ENCODE assay signal across 8 mouse cellular contexts in the genomic region with DNA sequence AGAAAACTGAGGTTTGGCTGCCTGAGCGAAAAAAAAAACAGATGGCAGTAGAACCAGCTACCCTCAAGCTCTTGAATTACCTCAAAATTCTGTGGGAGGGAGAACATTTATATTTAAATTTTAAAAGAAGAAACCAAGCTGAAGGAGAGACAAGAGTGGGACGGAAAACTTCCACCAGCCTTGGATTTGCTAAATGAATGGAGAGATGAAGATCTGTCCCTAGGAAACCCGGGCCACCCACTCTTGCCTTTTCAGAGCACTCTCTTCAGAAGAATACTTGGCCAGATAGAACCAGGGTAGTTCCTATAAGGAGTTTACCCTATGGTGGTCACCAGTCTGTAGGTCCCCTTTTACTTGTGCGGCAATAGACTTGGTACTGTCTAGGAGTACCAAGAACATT. TPM values are rescaled to one million over a fixed set of nuclear protein-coding genes. Genes with fewer than 3 reads are reported as not detected.
A peak's percentile ranks its signal among the peaks of the same experiment; 100 is the strongest.
DNase-seq lines count a peak whose midpoint lies in the region; ATAC-seq and TF ChIP-seq lines count a peak whose summit lies in the region.

No protein-coding gene starts in this region.

- H3K36me3 ChIP-seq in neural tube, embryonic 11.5 days (ENCODE audit: control insufficient read depth, insufficient read depth, low read length), result no peaks in the 10 kb centered on the region
- no peaks in the 10 kb centered on the region for H3K36me3 ChIP-seq in intestine, embryonic 14.5 days (ENCODE audit: control insufficient read depth, insufficient read depth, low read length)
- H3K36me3 ChIP-seq in midbrain, embryonic 16.5 days (ENCODE audit: control insufficient read depth, insufficient read depth, low read length), result no peaks in the 10 kb centered on the region

- no peak for ATAC-seq in neural tube, embryonic 11.5 days (ENCODE audit: insufficient read depth, low FRiP score, low TSS enrichment)
- no peak for ATAC-seq in intestine, embryonic 14.5 days (replicated peaks; ENCODE audit: low FRiP score, low TSS enrichment, low read depth)
- no peak for ATAC-seq in midbrain, embryonic 16.5 days
- no peak for ATAC-seq in megakaryocyte-erythroid progenitor cell, adult 5-6 weeks (replicated peaks; ENCODE audit: low FRiP score, low TSS enrichment, poor library complexity, severe bottlenecking)

- no peaks in the 10 kb centered on the region for H3K27me3 ChIP-seq in cerebellum, adult 2 months (ENCODE audit: control insufficient read depth, insufficient read depth, low read length)
- no peaks in the 10 kb centered on the region for H3K27me3 ChIP-seq in neural tube, embryonic 11.5 days (ENCODE audit: control insufficient read depth, insufficient read depth, low read length)
- peaks cover 15% of the 10 kb centered on the region; the same call in 1 of the 2 replicates for H3K27me3 ChIP-seq in intestine, embryonic 14.5 days (replicated peaks; ENCODE audit: control insufficient read depth, insufficient read depth, low read length)
- peaks cover 5% of the 10 kb centered on the region; the same call in 1 of the 2 replicates for H3K27me3 ChIP-seq in midbrain, embryonic 16.5 days (ENCODE audit: control insufficient read depth, insufficient read depth, low read depth, low read length)

- 61% methylated on average over 4 of the region's 4 CpGs for WGBS in cerebellum, adult 2 months
- 67% methylated on average over 4 of the region's 4 CpGs for WGBS in neural tube, embryonic 11.5 days
- WGBS in intestine, embryonic 14.5 days, result 62% methylated on average over 4 of the region's 4 CpGs
- 59% methylated on average over 4 of the region's 4 CpGs for WGBS in midbrain, embryonic 16.5 days

- peak overlapping the region; percentile 63 for H3K9ac ChIP-seq in neural tube, embryonic 11.5 days (ENCODE audit: low read length)
- H3K9ac ChIP-seq in intestine, embryonic 14.5 days (ENCODE audit: low read length), result peak overlapping the region; percentile 48
- peak overlapping the region; percentile 65 for H3K9ac ChIP-seq in midbrain, embryonic 16.5 days (ENCODE audit: low read depth, low read length)

- H3K4me3 ChIP-seq in cerebellum, adult 2 months (replicated peaks; ENCODE audit: insufficient read depth, low read depth, low read length), result peak overlapping the region; percentile 62
- H3K4me3 ChIP-seq in neural tube, embryonic 11.5 days (ENCODE audit: low read depth, low read length), result peak overlapping the region; percentile 82
- H3K4me3 ChIP-seq in intestine, embryonic 14.5 days (ENCODE audit: low read depth, low read length), result peak overlapping the region; percentile 90
- H3K4me3 ChIP-seq in midbrain, embryonic 16.5 days (ENCODE audit: low read depth, low read length), result peak overlapping the region; percentile 85

- no peaks in the 10 kb centered on the region for H3K9me3 ChIP-seq in neural tube, embryonic 11.5 days (ENCODE audit: control insufficient read depth, low read length)
- H3K9me3 ChIP-seq in intestine, embryonic 14.5 days (ENCODE audit: control insufficient read depth, low read length), result no peaks in the 10 kb centered on the region
- H3K9me3 ChIP-seq in midbrain, embryonic 16.5 days (replicated peaks; ENCODE audit: control insufficient read depth, low read length, poor library complexity, severe bottlenecking), result no peaks in the 10 kb centered on the region

- no peak for TF ChIP-seq CTCF in cerebellum, adult 2 months (IDR thresholded peaks at IDR 0.05; ENCODE audit: borderline replicate concordance, insufficient read depth, low read depth, low read length)

- H3K27ac ChIP-seq in cerebellum, adult 2 months (ENCODE audit: insufficient read depth, low read length), result peak overlapping the region; percentile 81
- H3K27ac ChIP-seq in neural tube, embryonic 11.5 days (ENCODE audit: low read depth, low read length), result no peak overlapping the region
- peak overlapping the region; percentile 43; the same call in 1 of the 2 replicates for H3K27ac ChIP-seq in intestine, embryonic 14.5 days (ENCODE audit: low read depth)
- H3K27ac ChIP-seq in midbrain, embryonic 16.5 days (ENCODE audit: low read length), result peak overlapping the region; percentile 76

- no peak for TF ChIP-seq POLR2A in cerebellum, adult 2 months (IDR thresholded peaks at IDR 0.05; ENCODE audit: borderline replicate concordance, insufficient read depth, low read length)

- DNase-seq in cerebellum, adult 2 months, result no peak
- DNase-seq in cerebellum, adult 9-10 months, result no peak
- no peak for DNase-seq in neural tube, embryonic 11.5 days (ENCODE audit: low spot score)
- no peak for DNase-seq in neural tube, embryonic 10.5 days (ENCODE audit: extremely low spot score, low spot score)
- no peak for DNase-seq in intestine, embryonic 14.5 days (ENCODE audit: low spot score)
- no peak for DNase-seq in kidney, adult 8-10 months

- peaks cover 17% of the 10 kb centered on the region; the same call in 1 of the 2 replicates for H3K4me1 ChIP-seq in cerebellum, adult 2 months (ENCODE audit: control insufficient read depth, insufficient read depth, low read length)
- peaks cover 11% of the 10 kb centered on the region for H3K4me1 ChIP-seq in neural tube, embryonic 11.5 days (ENCODE audit: control insufficient read depth, insufficient read depth, low read length)
- peaks cover 15% of the 10 kb centered on the region for H3K4me1 ChIP-seq in intestine, embryonic 14.5 days (replicated peaks; ENCODE audit: control insufficient read depth, insufficient read depth, low read length)
- peaks cover 31% of the 10 kb centered on the region for H3K4me1 ChIP-seq in midbrain, embryonic 16.5 days (ENCODE audit: control insufficient read depth, insufficient read depth, low read length)

- peak overlapping the region; percentile 52 for H3K4me2 ChIP-seq in neural tube, embryonic 11.5 days (ENCODE audit: low read depth)
- peak overlapping the region; percentile 99 for H3K4me2 ChIP-seq in intestine, embryonic 14.5 days (ENCODE audit: low read length)
- peak overlapping the region; percentile 55 for H3K4me2 ChIP-seq in midbrain, embryonic 16.5 days (ENCODE audit: low read length)

RNA-seq across cellular contexts. Expression of a gene that starts 15.5 kb away (rescaled TPM):
- polyA plus RNA-seq in cerebellum, adult 2 months (2012; rRNA removed), result 151 and 161 TPM in 2 replicates
- 70.1 and 74.9 TPM in 2 replicates for polyA plus RNA-seq in neural tube, embryonic 11.5 days (2014; fragmentation: Nextera tagmentation; extraction: Ambion mirVana)
- 47.4 and 48.1 TPM in 2 replicates for polyA plus RNA-seq in intestine, embryonic 14.5 days (2014; fragmentation: Nextera tagmentation; extraction: Ambion mirVana)
- 80.9 and 86.6 TPM in 2 replicates for polyA plus RNA-seq in midbrain, embryonic 16.5 days (2015; fragmentation: Nextera tagmentation; extraction: Ambion mirVana)
- 24.6 and 41.1 TPM in 2 replicates for total RNA-seq in megakaryocyte-erythroid progenitor cell, adult 5-6 weeks (2014; fragmentation: Nextera tagmentation)
- 25.2 and 27.0 TPM in 2 replicates for total RNA-seq in megakaryocyte-erythroid progenitor cell, adult 5-6 weeks (2017)

RNA-seq across cellular contexts. Expression of a gene that starts 46.8 kb away (rescaled TPM):
- 173 and 182 TPM in 2 replicates for polyA plus RNA-seq in cerebellum, adult 2 months (2012; rRNA removed)
- polyA plus RNA-seq in neural tube, embryonic 11.5 days (2014; fragmentation: Nextera tagmentation; extraction: Ambion mirVana), result 10.4 and 13.7 TPM in 2 replicates
- 2.1 and 2.2 TPM in 2 replicates for polyA plus RNA-seq in intestine, embryonic 14.5 days (2014; fragmentation: Nextera tagmentation; extraction: Ambion mirVana)
- 21.8 and 23.9 TPM in 2 replicates for polyA plus RNA-seq in midbrain, embryonic 16.5 days (2015; fragmentation: Nextera tagmentation; extraction: Ambion mirVana)
- not detected in 2 replicates for total RNA-seq in megakaryocyte-erythroid progenitor cell, adult 5-6 weeks (2014; fragmentation: Nextera tagmentation)
- total RNA-seq in megakaryocyte-erythroid progenitor cell, adult 5-6 weeks (2017), result 0.05 TPM in 1 of 2 replicates, not detected in the other
